Mouse (Mus musculus): ENCODE measurements around the gene Sorbs1.

Gene Sorbs1

GRCm38 (mm10) chr19:40436465-40437200, 76.9 kb downstream of the Sorbs1 start:
- no peak for DNase-seq (ENCODE audit: low spot score)

- DNase-seq (ENCODE audit: low spot score) = no peak
Measured at GRCm38 (mm10) chr19:40435797-40436196, 77.8 kb downstream of the Sorbs1 start.

- no peak for DNase-seq (ENCODE audit: low spot score)
Measured at GRCm38 (mm10) chr19:40435045-40435444, 78.5 kb downstream of the Sorbs1 start.

- DNase-seq (ENCODE audit: low spot score) = peak; percentile 68
Measured at GRCm38 (mm10) chr19:40434042-40434869, 79.3 kb downstream of the Sorbs1 start.

- DNase-seq (ENCODE audit: low spot score) = no peak
Measured at GRCm38 (mm10) chr19:40433316-40433912, 80.2 kb downstream of the Sorbs1 start.

GRCm38 (mm10) chr19:40431969-40432368, 81.6 kb downstream of the Sorbs1 start:
- DNase-seq (ENCODE audit: low spot score) = no peak

- DNase-seq (ENCODE audit: low spot score) = no peak
Measured at GRCm38 (mm10) chr19:40429572-40429971, 84.0 kb downstream of the Sorbs1 start.

- DNase-seq (ENCODE audit: low spot score) = no peak
Measured at GRCm38 (mm10) chr19:40429169-40429568, 84.4 kb downstream of the Sorbs1 start.

GRCm38 (mm10) chr19:40426103-40426960, 87.2 kb downstream of the Sorbs1 start:
- no peak for DNase-seq (ENCODE audit: low spot score)

GRCm38 (mm10) chr19:40425326-40425725, 88.3 kb downstream of the Sorbs1 start:
- no peak for DNase-seq (ENCODE audit: low spot score)

- no peak for DNase-seq (ENCODE audit: low spot score)
Measured at GRCm38 (mm10) chr19:40421037-40421436, 92.5 kb downstream of the Sorbs1 start.

GRCm38 (mm10) chr19:40419315-40419714, 94.3 kb downstream of the Sorbs1 start:
- DNase-seq (ENCODE audit: low spot score) = no peak

GRCm38 (mm10) chr19:40417155-40417821, 96.3 kb downstream of the Sorbs1 start:
- no peak for DNase-seq (ENCODE audit: low spot score)

- no peak for DNase-seq (ENCODE audit: low spot score)
Measured at GRCm38 (mm10) chr19:40415725-40416124, 97.9 kb downstream of the Sorbs1 start.

GRCm38 (mm10) chr19:40414798-40415475, 98.6 kb downstream of the Sorbs1 start:
- DNase-seq (ENCODE audit: low spot score) = peak; percentile 56

GRCm38 (mm10) chr19:40414386-40414785, 99.2 kb downstream of the Sorbs1 start:
- no peak for DNase-seq (ENCODE audit: low spot score)

- no peak for DNase-seq (ENCODE audit: low spot score)
Measured at GRCm38 (mm10) chr19:40411379-40411813, 102.2 kb downstream of the Sorbs1 start.

GRCm38 (mm10) chr19:40410511-40410910, 103.1 kb downstream of the Sorbs1 start:
- DNase-seq (ENCODE audit: low spot score) = no peak

GRCm38 (mm10) chr19:40410109-40410508, 103.5 kb downstream of the Sorbs1 start:
- DNase-seq (ENCODE audit: low spot score) = no peak

- no peak for DNase-seq (ENCODE audit: low spot score)
Measured at GRCm38 (mm10) chr19:40409500-40410035, 104.0 kb downstream of the Sorbs1 start.

Measured in retina, embryonic 14.5 days (tissue).